Mouse (Mus musculus) embryo, embryonic 10 days (tissue): Measurements from ENCODE around the gene Dazap1.

ENCODE experiments used
- DNase-seq: peaks from one replicate; pipeline ENCODE4 v3.0.0-alpha.2; 2015; ENCODE audit warnings: low spot score

Gene Dazap1

GRCm38 (mm10) chr10:80271186-80271843, 10.0 kb downstream of the Dazap1 start:
- DNase-seq, result no peak

GRCm38 (mm10) chr10:80271870-80272585, 10.7 kb downstream of the Dazap1 start:
- no peak for DNase-seq

- no peak for DNase-seq
Observed at GRCm38 (mm10) chr10:80273847-80274246, 12.6 kb downstream of the Dazap1 start.

- no peak for DNase-seq
Observed at GRCm38 (mm10) chr10:80276238-80276637, 15.0 kb downstream of the Dazap1 start.

- no peak for DNase-seq
Observed at GRCm38 (mm10) chr10:80278390-80278789, 17.1 kb downstream of the Dazap1 start.

- DNase-seq, result no peak
Observed at GRCm38 (mm10) chr10:80279273-80279672, 18.0 kb downstream of the Dazap1 start.

- DNase-seq, result no peak
Observed at GRCm38 (mm10) chr10:80281304-80281703, 20.0 kb downstream of the Dazap1 start.

GRCm38 (mm10) chr10:80281921-80282371, 20.7 kb downstream of the Dazap1 start:
- DNase-seq, result no peak

GRCm38 (mm10) chr10:80282481-80283441, 21.5 kb downstream of the Dazap1 start:
- DNase-seq, result no peak

GRCm38 (mm10) chr10:80285222-80286070, 24.2 kb downstream of the Dazap1 start:
- no peak for DNase-seq

GRCm38 (mm10) chr10:80288097-80288496, 26.8 kb downstream of the Dazap1 start:
- DNase-seq, result no peak

GRCm38 (mm10) chr10:80288657-80289056, 27.4 kb downstream of the Dazap1 start:
- DNase-seq, result no peak

GRCm38 (mm10) chr10:80292251-80293146, 31.2 kb downstream of the Dazap1 start, which contains the start of gene Rps15:
Rps15 (plus strand) TSS chr10:80292453.
- peak; percentile 98 for DNase-seq

- no peak for DNase-seq
Observed at GRCm38 (mm10) chr10:80293325-80293724, 32.0 kb downstream of the Dazap1 start.

- DNase-seq, result no peak
Observed at GRCm38 (mm10) chr10:80294311-80294710, 33.0 kb downstream of the Dazap1 start.

- DNase-seq, result no peak
Observed at GRCm38 (mm10) chr10:80294788-80295303, 33.6 kb downstream of the Dazap1 start.

- peak; percentile 83 for DNase-seq
Observed at GRCm38 (mm10) chr10:80295618-80296425, 34.5 kb downstream of the Dazap1 start, which contains the start of gene Apc2. Apc2 (plus strand) TSS chr10:80295977.

- DNase-seq, result no peak
Observed at GRCm38 (mm10) chr10:80296824-80297223, 35.5 kb downstream of the Dazap1 start.

- no peak for DNase-seq
Observed at GRCm38 (mm10) chr10:80297526-80298133, 36.3 kb downstream of the Dazap1 start.
